Comparison of ENCODE assay signal across 35 mouse cellular contexts in the genomic region with DNA sequence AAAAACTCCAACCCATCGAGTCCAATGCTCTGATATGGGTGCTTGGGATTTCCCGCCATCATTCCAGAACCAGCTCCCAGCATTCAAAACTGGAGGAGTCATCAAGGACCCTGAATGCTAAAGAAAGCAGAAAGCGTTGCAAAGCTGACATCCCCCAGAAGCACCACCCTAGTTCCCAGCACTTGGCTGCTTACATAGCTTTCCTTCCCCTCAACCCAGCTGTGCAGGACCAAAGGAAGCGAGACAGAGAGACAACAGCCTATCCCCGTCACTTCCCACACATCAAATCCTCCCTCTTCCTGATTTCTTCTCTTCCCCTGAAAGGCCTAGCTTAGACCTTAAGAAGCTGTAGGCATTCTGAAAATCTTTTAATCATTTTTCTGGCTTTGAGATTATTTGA. TPM values are rescaled to one million over a fixed set of nuclear protein-coding genes. Genes with fewer than 3 reads are reported as not detected.
"Had no signal": no experiment of that assay in that cellular context is flagged by ENCODE, and none has a peak within 500 bp of the region (broad histone marks: within the 10 kb centered on the region; RNA-seq: fewer than 3 reads in every experiment).

No protein-coding gene starts in this region.

- H3K36me3 ChIP-seq: heart, embryonic 13.5 days; heart, embryonic 15.5 days; hindbrain, embryonic 13.5 days; hindbrain, embryonic 15.5 days; limb, embryonic 10.5 days; limb, embryonic 12.5 days; liver, embryonic 13.5 days; liver, embryonic 15.5 days had no signal

- H3K4me3 ChIP-seq: heart, embryonic 13.5 days; heart, embryonic 15.5 days; hindbrain, embryonic 13.5 days; hindbrain, embryonic 15.5 days; layer of hippocampus, adult 2 months; left cerebral cortex, adult 2 months; limb, embryonic 10.5 days; limb, embryonic 12.5 days; liver, embryonic 13.5 days; liver, embryonic 15.5 days had no signal

- H3K4me2 ChIP-seq: heart, embryonic 11.5 days; heart, embryonic 13.5 days; heart, embryonic 15.5 days; hindbrain, embryonic 13.5 days; hindbrain, embryonic 15.5 days; limb, embryonic 12.5 days; liver, embryonic 11.5 days; liver, embryonic 13.5 days; liver, embryonic 15.5 days had no signal

- ATAC-seq: hindbrain, postnatal 0 days; intestine, embryonic 16.5 days had no signal

- H3K9me3 ChIP-seq: heart, embryonic 13.5 days; heart, embryonic 15.5 days; hindbrain, embryonic 13.5 days; hindbrain, embryonic 15.5 days; limb, embryonic 10.5 days; limb, embryonic 12.5 days; liver, embryonic 13.5 days; liver, embryonic 15.5 days had no signal

- H3K27ac ChIP-seq: heart, embryonic 13.5 days; heart, embryonic 15.5 days; hindbrain, embryonic 13.5 days; hindbrain, embryonic 15.5 days; hindbrain, postnatal 0 days; layer of hippocampus, adult 2 months; left cerebral cortex, adult 2 months; limb, embryonic 10.5 days; limb, embryonic 12.5 days; liver, embryonic 13.5 days; liver, embryonic 15.5 days had no signal

- H3K27me3 ChIP-seq: hindbrain, embryonic 15.5 days; liver, embryonic 15.5 days had no signal

- H3K9ac ChIP-seq: heart, embryonic 13.5 days; heart, embryonic 15.5 days; hindbrain, embryonic 13.5 days; hindbrain, embryonic 15.5 days; limb, embryonic 12.5 days; liver, embryonic 13.5 days; liver, embryonic 15.5 days had no signal

- DNase-seq: gastrocnemius, postnatal 14 days; gastrocnemius, postnatal 36 days; kidney, adult 11 months; kidney, postnatal 10 days; kidney, postnatal 4 days; liver; liver, embryonic 13.5 days had no signal

RNA-seq across cellular contexts. Expression of a gene that starts 15.7 kb away (rescaled TPM):
- total RNA-seq: hematopoietic stem cell, adult 5-6 weeks had no signal

RNA-seq across cellular contexts. Expression of a gene that starts 35.8 kb away (rescaled TPM):
- total RNA-seq: gastrocnemius, adult 18-20 months; gastrocnemius, adult 8-10 months; gastrocnemius, postnatal 14 days; gastrocnemius, postnatal 36 days; heart, postnatal 25 days; hematopoietic stem cell, adult 5-6 weeks; layer of hippocampus, adult 2 months; layer of hippocampus, postnatal 10 days; left cerebral cortex, adult 2 months; left cerebral cortex, postnatal 14 days; left cerebral cortex, postnatal 36 days had no signal
- polyA plus RNA-seq: heart, embryonic 11.5 days; heart, embryonic 13.5 days; heart, embryonic 15.5 days; heart, postnatal 0 days; hindbrain, embryonic 11.5 days; hindbrain, embryonic 15.5 days; intestine, embryonic 14.5 days; kidney, embryonic 14.5 days; limb, embryonic 10.5 days; liver, embryonic 11.5 days; liver, embryonic 13.5 days had no signal

RNA-seq across cellular contexts. Expression of a gene that starts 44.9 kb away (rescaled TPM):
- total RNA-seq: gastrocnemius, adult 18-20 months; gastrocnemius, adult 8-10 months; gastrocnemius, postnatal 14 days; gastrocnemius, postnatal 36 days; heart, adult 18-20 months; heart, postnatal 25 days; hematopoietic stem cell, adult 5-6 weeks; hindbrain, postnatal 0 days; layer of hippocampus, adult 2 months; layer of hippocampus, postnatal 10 days; layer of hippocampus, postnatal 25 days; left cerebral cortex, adult 2 months; left cerebral cortex, postnatal 14 days; left cerebral cortex, postnatal 36 days had no signal
- polyA plus RNA-seq: heart, embryonic 11.5 days; heart, embryonic 13.5 days; hindbrain, embryonic 11.5 days; hindbrain, embryonic 13.5 days; hindbrain, postnatal 0 days; intestine, embryonic 14.5 days; intestine, embryonic 16.5 days; kidney, embryonic 14.5 days; kidney, embryonic 16.5 days; limb, embryonic 10.5 days; limb, embryonic 12.5 days; limb, embryonic 14.5 days; liver, embryonic 11.5 days; liver, embryonic 13.5 days; liver, embryonic 15.5 days had no signal

RNA-seq across cellular contexts. Expression of a gene that starts 53.8 kb away (rescaled TPM):
- total RNA-seq: gastrocnemius, adult 18-20 months; gastrocnemius, adult 8-10 months; gastrocnemius, postnatal 14 days; gastrocnemius, postnatal 36 days; heart, adult 18-20 months; hematopoietic stem cell, adult 5-6 weeks; layer of hippocampus, adult 2 months; layer of hippocampus, postnatal 10 days; layer of hippocampus, postnatal 25 days; left cerebral cortex, adult 2 months; left cerebral cortex, postnatal 14 days; left cerebral cortex, postnatal 36 days had no signal
- polyA plus RNA-seq: hindbrain, embryonic 11.5 days; hindbrain, postnatal 0 days; kidney, embryonic 14.5 days; limb, embryonic 10.5 days; limb, embryonic 12.5 days had no signal
